Mouse (Mus musculus) megakaryocyte, embryonic 14.5 days (primary cell): ENCODE measurements around the gene Amd1. TPM values are rescaled to one million over a fixed set of nuclear protein-coding genes. Genes with fewer than 3 reads are reported as not detected.

Experiments
- H3K27me3 ChIP-seq: replicated peaks from 2 replicates; pipeline ENCODE3; 2012; ENCODE audit warnings: inconsistent platforms
- H3K36me3 ChIP-seq: replicated peaks from 2 replicates; pipeline ENCODE3; 2012; ENCODE audit warnings: low read length, inconsistent platforms, mixed read lengths
- H3K4me1 ChIP-seq: 2 replicates; pipeline ENCODE4 v1.6.1; 2012; ENCODE audit warnings: inconsistent platforms
- H3K4me3 ChIP-seq: replicated peaks from 2 replicates; pipeline ENCODE3; 2012; ENCODE audit warnings: moderate library complexity, mild to moderate bottlenecking, inconsistent platforms
- H3K9me3 ChIP-seq: 2 replicates; pipeline ENCODE4 v1.6.1; 2012; ENCODE audit warnings: inconsistent platforms
- FLI1 ChIP-seq: IDR thresholded peaks from 2 replicates; pipeline ENCODE4 v1.6.1; 2012; ENCODE audit warnings: low read length, inconsistent platforms, mixed read lengths
- GATA1 ChIP-seq: IDR thresholded peaks from 3 replicates; pipeline ENCODE4 v1.6.1; 2012; ENCODE audit warnings: mixed read lengths, low read length, inconsistent platforms, borderline replicate concordance
- polyA plus RNA-seq: library from polyadenylated mRNA; stranded (reverse); fragments of >175 nt; gene quantifications from 2 replicates; pipeline ENCODE4 v1.2.3, GENCODE M21; 2012; ENCODE audit warnings: low replicate concordance; ENCODE audit not compliant: insufficient read depth

Gene Amd1
- polyA plus RNA-seq, 1 experiment, result 10.4 TPM

DNA sequence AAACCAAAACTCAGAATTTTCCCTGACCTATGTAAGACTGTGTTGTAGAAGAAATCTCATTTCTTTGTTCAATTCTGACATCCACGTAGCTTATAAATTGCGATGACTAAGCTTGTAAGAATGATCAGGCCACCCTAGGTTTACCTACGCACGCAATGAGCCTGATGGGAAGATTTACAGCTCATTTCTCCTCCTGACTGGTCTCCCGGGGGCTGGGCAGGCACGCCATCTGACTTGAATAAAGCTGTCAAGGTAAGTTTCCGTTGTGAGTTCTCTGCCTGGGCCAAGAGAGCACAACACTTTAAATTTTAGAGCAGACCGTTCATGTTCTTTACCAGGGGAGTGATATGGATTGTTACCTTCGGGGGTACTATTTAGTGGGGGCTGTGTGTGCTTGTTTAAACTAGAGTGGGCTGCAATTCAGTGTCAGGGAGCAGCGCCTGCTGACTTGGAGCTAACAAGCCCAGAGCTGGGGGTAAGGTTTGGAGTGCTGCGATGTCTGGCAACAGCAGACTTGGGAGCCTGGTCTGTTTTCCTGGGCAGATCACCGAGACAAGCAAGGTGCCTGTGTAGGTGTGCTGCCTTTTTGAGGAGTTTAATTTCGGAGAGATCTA is 37.5 kb upstream of the Amd1 start, which contains the start of gene Cdk19:
TSS of gene Cdk19 (plus strand) at position 214 of the 614 bp plus-strand sequence.
- Histone ChIP-seq H3K4me3 (no peak within 1 kb of the TSS), H3K36me3 (no peaks in the 10 kb centered on the region), H3K4me1 (peaks cover 15% of the 10 kb centered on the region), H3K9me3 (peaks cover 6% of the 10 kb centered on the region; the same call in 1 of the 2 replicates), H3K27me3 (peaks cover 2% of the 10 kb centered on the region)
- TF ChIP-seq GATA1, result no peak
- no peak for TF ChIP-seq FLI1

DNA sequence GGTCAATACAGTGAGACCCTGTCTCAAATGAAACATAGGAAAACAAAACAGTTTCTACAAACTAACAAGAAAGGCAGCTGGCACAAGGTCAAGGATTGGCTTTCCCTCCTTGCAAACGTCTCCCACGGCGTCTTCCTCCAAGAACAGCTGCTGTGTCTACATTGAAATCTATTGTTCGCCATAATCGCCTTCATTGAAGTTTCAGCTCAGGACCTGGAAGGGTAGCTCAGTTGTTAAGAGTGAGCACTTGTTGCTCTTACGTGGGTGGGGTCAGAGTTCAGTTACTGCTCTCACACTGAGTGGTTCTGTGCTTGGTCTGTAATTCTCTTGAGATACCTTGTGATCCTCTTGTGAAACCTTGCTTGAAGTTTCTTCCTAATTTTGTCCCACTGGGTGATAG is 30.9 kb upstream of the Amd1 start:
- no peak overlapping the region for H3K4me3 ChIP-seq
- peaks cover 4% of the 10 kb centered on the region; the same call in 1 of the 2 replicates for H3K9me3 ChIP-seq
- no peaks in the 10 kb centered on the region for H3K27me3 ChIP-seq
- TF ChIP-seq GATA1, result no peak
- TF ChIP-seq FLI1, result no peak
- H3K4me1 ChIP-seq, result peaks cover 24% of the 10 kb centered on the region
- H3K36me3 ChIP-seq, result peaks cover 11% of the 10 kb centered on the region

DNA sequence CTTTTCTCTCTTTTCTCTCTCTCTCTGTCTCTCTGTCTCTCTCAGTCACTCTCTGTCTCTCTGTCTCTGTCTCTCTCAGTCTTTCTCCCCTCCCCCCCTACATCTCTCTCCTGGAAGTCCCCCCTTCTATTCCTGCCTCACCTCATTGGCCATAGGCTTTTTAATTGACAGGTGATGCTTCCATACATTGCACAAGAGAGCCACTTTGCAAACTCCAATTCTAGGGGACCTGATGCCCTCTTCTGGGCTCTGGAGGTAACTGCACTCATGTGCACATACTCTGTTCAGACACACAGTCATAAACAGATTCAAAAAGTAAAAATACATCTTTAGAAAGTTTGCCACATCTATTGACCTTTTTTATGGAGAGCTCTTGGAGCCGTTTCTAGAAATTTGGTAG is 28.3 kb upstream of the Amd1 start:
- H3K36me3 ChIP-seq, result peaks cover 11% of the 10 kb centered on the region
- no peaks in the 10 kb centered on the region for H3K27me3 ChIP-seq
- no peak overlapping the region for H3K4me3 ChIP-seq
- H3K9me3 ChIP-seq, result peaks cover 4% of the 10 kb centered on the region; the same call in 1 of the 2 replicates
- TF ChIP-seq FLI1 (no peak), GATA1 (no peak)
- peaks cover 39% of the 10 kb centered on the region for H3K4me1 ChIP-seq

DNA sequence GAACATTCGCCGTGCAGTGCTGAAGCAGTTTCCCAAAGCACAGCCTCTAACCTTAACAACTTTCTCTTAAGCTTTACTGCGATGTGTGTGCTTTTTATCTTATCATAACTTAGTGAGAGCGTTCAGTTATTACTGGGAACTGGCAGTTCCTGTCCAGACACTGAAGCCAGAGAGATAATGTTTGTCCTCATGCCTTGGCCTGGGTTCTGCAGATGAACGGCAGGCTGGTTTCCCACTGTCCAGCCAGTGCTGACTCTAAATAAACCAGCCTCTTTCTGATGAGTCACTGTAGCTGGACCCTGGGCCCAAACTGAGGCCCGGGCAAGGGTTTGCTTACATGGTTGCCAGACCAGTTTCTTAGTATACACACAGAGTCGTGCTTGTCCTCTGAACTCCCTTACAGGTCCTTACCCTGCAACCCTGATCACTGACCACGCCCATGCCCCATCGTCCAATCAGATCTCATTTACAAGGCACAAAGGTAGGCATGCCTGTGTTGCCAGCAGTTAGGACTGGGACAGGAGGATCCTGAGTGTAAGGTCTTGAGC is 26.1 kb upstream of the Amd1 start:
- no peak for TF ChIP-seq FLI1
- no peaks in the 10 kb centered on the region for H3K27me3 ChIP-seq
- peaks cover 7% of the 10 kb centered on the region; the same call in 1 of the 2 replicates for H3K9me3 ChIP-seq
- H3K4me3 ChIP-seq, result peak overlapping the region; percentile 76
- H3K36me3 ChIP-seq, result peaks cover 11% of the 10 kb centered on the region
- peaks cover 34% of the 10 kb centered on the region for H3K4me1 ChIP-seq

DNA sequence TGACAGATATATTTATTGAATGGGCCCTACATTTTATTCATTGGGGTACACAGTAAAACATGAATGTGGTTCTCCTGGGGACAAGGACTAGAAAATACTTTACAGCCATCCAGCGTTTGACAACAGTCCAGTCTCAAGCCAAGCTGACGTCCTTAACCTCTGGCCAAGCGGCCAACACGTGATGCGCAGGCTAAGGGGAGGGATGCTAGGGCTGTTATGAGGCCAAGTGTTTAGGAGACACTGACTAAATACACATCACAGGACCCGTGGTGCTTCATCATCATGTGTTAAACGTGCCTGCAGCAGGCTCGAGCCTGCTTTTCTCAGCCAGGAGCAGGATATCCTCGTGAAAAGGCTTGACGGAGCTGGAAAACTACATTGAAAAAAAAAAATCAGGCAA is 18.3 kb upstream of the Amd1 start:
- H3K36me3 ChIP-seq, result peaks cover 3% of the 10 kb centered on the region
- TF ChIP-seq GATA1, result no peak
- TF ChIP-seq FLI1, result no peak
- H3K4me1 ChIP-seq, result peaks cover 31% of the 10 kb centered on the region
- no peak overlapping the region for H3K4me3 ChIP-seq
- H3K27me3 ChIP-seq, result no peaks in the 10 kb centered on the region
- H3K9me3 ChIP-seq, result peaks cover 7% of the 10 kb centered on the region; the same call in 1 of the 2 replicates

DNA sequence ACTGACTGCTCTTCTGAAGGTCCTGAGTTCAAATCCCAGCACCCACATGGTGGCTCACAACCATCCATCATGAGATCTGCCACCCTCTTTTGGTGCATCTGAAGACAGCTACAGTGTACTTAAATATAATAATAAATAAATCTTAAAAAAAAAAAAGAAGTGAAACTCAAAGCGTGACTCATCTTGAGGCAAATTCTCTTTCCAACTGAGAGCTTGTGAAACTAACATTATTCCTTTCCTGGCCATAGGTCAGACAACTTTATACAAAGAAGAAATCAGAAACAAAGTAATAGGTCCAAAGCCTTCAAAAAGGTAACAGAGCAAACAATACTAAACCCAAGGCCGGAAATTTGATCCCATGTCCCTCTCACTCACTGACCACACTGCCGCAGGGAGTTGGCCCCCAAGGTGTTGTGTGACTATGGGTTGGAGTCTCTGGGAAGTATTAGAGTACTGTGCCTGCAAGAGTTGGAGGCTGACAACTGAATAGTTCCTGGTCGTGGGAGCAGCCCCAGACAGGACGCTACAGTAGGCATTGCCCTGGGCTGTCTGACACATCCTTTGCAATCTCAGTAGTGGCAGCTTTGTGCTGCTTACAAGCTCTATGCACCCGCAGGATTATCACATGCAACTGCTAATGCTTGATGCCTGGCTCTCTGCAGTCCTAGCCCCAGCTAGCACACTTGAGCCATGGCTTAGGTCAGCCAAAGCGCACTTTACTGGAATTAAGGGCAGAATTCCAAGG is 15.0 kb upstream of the Amd1 start:
- Histone ChIP-seq H3K4me1 (peaks cover 45% of the 10 kb centered on the region), H3K9me3 (peaks cover 4% of the 10 kb centered on the region; the same call in 1 of the 2 replicates), H3K27me3 (no peaks in the 10 kb centered on the region), H3K36me3 (peaks cover 3% of the 10 kb centered on the region), H3K4me3 (no peak overlapping the region)
- no peak for TF ChIP-seq FLI1

DNA sequence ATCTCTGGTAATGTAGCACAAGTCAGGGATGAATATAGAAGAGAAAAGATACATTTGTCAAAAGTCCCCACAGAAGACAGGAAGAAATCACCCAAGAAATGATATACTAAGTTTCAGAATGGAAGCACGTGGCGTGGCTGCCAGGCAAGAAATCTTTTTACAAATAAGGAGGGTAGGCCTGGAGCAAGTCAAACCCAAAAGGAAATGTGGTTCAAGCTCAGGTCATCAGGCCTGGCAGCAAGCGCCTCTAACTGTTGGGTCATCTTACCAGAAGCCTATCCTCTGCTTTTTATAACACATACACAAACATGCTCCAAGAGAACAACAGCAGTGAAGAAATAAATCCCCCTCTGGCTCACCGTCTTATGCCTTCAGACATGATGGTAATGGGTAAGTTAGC is 10.8 kb upstream of the Amd1 start:
- TF ChIP-seq FLI1 (no peak), GATA1 (no peak)

DNA sequence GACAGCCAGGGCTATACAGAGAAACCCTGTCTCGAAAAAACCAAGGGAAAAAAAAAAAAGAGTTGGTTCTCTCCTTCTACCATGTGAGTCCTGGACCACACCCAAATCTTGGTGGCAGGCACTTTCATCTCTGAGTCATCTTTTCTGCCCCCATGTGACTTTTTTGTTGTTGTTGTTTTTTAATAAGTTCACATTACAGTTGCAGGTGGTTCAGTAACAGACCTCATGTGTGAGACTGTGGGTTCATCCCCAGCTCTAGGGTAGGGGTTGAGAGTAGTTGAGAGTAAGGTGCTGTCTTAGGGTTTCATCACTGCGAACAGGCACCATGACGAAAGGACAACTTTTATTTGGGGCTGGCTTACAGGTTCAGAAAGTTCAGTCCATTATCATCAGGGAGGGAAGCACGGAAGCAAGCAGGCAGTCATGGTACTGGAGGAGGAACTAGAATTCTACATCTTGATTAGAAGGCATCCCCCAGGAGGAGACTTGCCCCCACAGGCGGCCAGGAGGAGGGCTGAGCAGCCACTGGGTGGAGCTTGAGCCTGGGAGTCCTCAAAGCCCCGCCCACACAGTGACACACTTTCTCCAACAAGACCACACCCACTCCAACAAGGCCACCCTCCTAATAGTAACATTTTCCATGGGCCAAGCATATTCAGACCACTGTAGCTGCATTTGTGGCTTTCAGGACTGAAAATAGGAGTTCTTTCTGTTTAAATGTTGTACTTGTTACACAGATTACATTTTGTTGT is 8.1 kb upstream of the Amd1 start:
- Histone ChIP-seq H3K4me3 (peak overlapping the region; percentile 2), H3K27me3 (no peaks in the 10 kb centered on the region), H3K9me3 (peaks cover 10% of the 10 kb centered on the region), H3K36me3 (peaks cover 13% of the 10 kb centered on the region), H3K4me1 (peaks cover 43% of the 10 kb centered on the region)
- TF ChIP-seq GATA1 (no peak), FLI1 (no peak)

More for the DNA sequence above, 10.8 kb upstream of the Amd1 start:
- Histone ChIP-seq H3K27me3 (no peaks in the 10 kb centered on the region), H3K4me1 (peaks cover 49% of the 10 kb centered on the region), H3K4me3 (no peak overlapping the region), H3K9me3 (no peaks in the 10 kb centered on the region), H3K36me3 (no peaks in the 10 kb centered on the region)

DNA sequence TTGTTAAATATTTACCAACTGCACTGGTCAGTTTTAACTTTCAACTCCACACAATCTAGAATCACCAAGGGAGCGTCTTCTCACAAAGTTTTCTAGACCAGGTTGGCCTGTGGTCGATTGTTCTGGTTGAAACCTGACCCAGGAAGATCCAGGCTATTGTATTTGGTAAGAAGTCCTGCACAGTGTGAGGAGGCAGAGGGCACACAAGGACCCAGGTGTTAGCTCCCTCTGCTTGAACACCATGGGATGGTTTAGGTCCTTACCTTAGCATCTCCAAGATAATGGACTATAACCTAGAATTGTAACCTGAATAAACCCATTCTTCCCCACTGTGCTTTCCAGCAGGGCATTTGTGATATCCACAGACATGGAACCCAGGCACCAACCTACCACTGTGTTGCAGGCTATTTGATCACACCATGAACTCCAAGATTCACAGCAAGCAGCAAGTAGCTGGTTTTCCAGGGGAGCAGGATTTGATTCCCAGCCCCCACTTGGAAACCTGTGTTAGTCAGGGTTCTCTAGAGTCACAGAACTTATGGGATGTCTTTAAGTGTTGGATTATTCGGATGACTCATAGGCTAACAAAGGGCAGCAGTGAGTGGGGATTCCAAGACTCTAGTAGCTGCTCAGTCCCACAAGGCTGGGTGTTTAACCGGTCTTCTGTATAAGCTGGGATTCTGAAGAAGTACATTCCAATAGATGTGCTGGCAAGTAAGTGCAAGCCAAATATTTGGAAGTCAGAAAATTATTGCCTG is 6.0 kb upstream of the Amd1 start:
- Histone ChIP-seq H3K27me3 (no peaks in the 10 kb centered on the region), H3K9me3 (peaks cover 10% of the 10 kb centered on the region), H3K36me3 (peaks cover 13% of the 10 kb centered on the region), H3K4me3 (no peak overlapping the region), H3K4me1 (peaks cover 47% of the 10 kb centered on the region)
- TF ChIP-seq FLI1 (no peak), GATA1 (no peak)
